Mouse (Mus musculus) adrenal gland, adult 18-20 months (tissue): Measurements from ENCODE around the gene 2010109A12Rik. TPM values are rescaled to one million over a fixed set of nuclear protein-coding genes. Genes with fewer than 3 reads are reported as not detected.

Experiments used
- total RNA-seq, 2 experiments: library from RNA; stranded (reverse); gene quantifications; 1 replicate in 1 of 2; 2 replicates in 1 of 2; pipeline ENCODE4 v1.2.3; 2021

Gene 2010109A12Rik
- total RNA-seq, 2 experiments from 2014 or later: 0.67 to 0.99 TPM

Other genes with a start within 250 kb of the 2010109A12Rik start
- gene Sowahb, start 161.5 kb upstream of the 2010109A12Rik start, total RNA-seq: under 1 TPM; 0.06 to 0.13 TPM
- gene Sept11, start 113.1 kb upstream of the 2010109A12Rik start, total RNA-seq: 10 to 100 TPM; 31.9 to 41.2 TPM
- gene Ccni, start within 50 bp of the 2010109A12Rik start, total RNA-seq: 100 to 1,000 TPM; 211 to 262 TPM
- gene Ccng2, start 60.7 kb downstream of the 2010109A12Rik start, total RNA-seq: 10 to 100 TPM; 38.6 to 40.0 TPM